Mouse (Mus musculus): ENCODE measurements around the gene Ndufb8. TPM values are rescaled to one million over a fixed set of nuclear protein-coding genes. Genes with fewer than 3 reads are reported as not detected.

Ndufb8 gene
- polyA plus RNA-seq, 1 experiment from 2014 or later = 546 TPM

GRCm38 (mm10) chr19:44562652-44563206 is 7.5 kb upstream of the Ndufb8 start, which contains the start of gene Hif1an:
Gene Hif1an (plus strand): TSS chr19:44562850.
- 1% methylated on average over 33 of the region's 33 CpGs for WGBS
- H3K4me1 ChIP-seq = peaks cover 16% of the 10 kb centered on the region
- no peaks in the 10 kb centered on the region for H3K9me3 ChIP-seq
- peak within 1 kb of the TSS; percentile 82 for H3K4me2 ChIP-seq (replicated peaks)
- ATAC-seq (ENCODE audit: low FRiP score, low read depth) = peak; percentile 96
- no peak within 1 kb of the TSS for H3K27ac ChIP-seq
- H3K36me3 ChIP-seq = peaks cover 27% of the 10 kb centered on the region
- peak within 1 kb of the TSS; percentile 79 for H3K9ac ChIP-seq
- H3K4me3 ChIP-seq = peak within 1 kb of the TSS; percentile 76
- peaks cover 3% of the 10 kb centered on the region; the same call in 1 of the 2 replicates for H3K27me3 ChIP-seq (replicated peaks)

GRCm38 (mm10) chr19:44554490-44554860 is 765 bp downstream of the Ndufb8 start:
- peak; percentile 34 for ATAC-seq (ENCODE audit: low FRiP score, low read depth)
- peaks cover 3% of the 10 kb centered on the region; the same call in 1 of the 2 replicates for H3K27me3 ChIP-seq (replicated peaks)
- H3K36me3 ChIP-seq = peaks cover 37% of the 10 kb centered on the region
- 6% methylated on average over 8 of the region's 8 CpGs for WGBS
- H3K4me2 ChIP-seq (replicated peaks) = peak overlapping the region; percentile 74
- H3K4me1 ChIP-seq = peaks cover 6% of the 10 kb centered on the region
- peak overlapping the region; percentile 86 for H3K9ac ChIP-seq
- H3K27ac ChIP-seq = no peak overlapping the region
- H3K4me3 ChIP-seq = peak overlapping the region; percentile 76
- H3K9me3 ChIP-seq = no peaks in the 10 kb centered on the region

- peaks cover 49% of the 10 kb centered on the region for H3K36me3 ChIP-seq
- WGBS = 96% methylated on average over 4 of the region's 4 CpGs
- no peaks in the 10 kb centered on the region for H3K27me3 ChIP-seq (replicated peaks)
- ATAC-seq (ENCODE audit: low FRiP score, low read depth) = no peak
- H3K9me3 ChIP-seq = no peaks in the 10 kb centered on the region
- H3K4me1 ChIP-seq = peaks cover 6% of the 10 kb centered on the region
- H3K27ac ChIP-seq = no peak overlapping the region
- H3K4me3 ChIP-seq = no peak overlapping the region
- H3K9ac ChIP-seq = no peak overlapping the region
- peak overlapping the region; percentile 74; the same call in 1 of the 2 replicates for H3K4me2 ChIP-seq (replicated peaks)
These were observed 2.0 kb downstream of the Ndufb8 start for GRCm38 (mm10) chr19:44553286-44553685.

- Histone ChIP-seq H3K9ac (no peak within 1 kb of the TSS), H3K4me3 (no peak within 1 kb of the TSS), H3K4me1 (peaks cover 6% of the 10 kb centered on the region), H3K9me3 (no peaks in the 10 kb centered on the region), H3K36me3 (peaks cover 54% of the 10 kb centered on the region), H3K27me3 (replicated peaks) (no peaks in the 10 kb centered on the region), H3K4me2 (replicated peaks) (peak within 1 kb of the TSS; percentile 74; the same call in 1 of the 2 replicates), H3K27ac (no peak within 1 kb of the TSS)
- WGBS = 94% methylated on average over 4 of the region's 4 CpGs
- ATAC-seq (ENCODE audit: low FRiP score, low read depth) = no peak
These were observed 2.5 kb downstream of the Ndufb8 start, which contains the start of gene Gm20538 for GRCm38 (mm10) chr19:44552731-44553130. Gene Gm20538 (minus strand): TSS chr19:44552831.

GRCm38 (mm10) chr19:44545321-44546041 is 9.8 kb downstream of the Ndufb8 start, which contains the start of gene Sec31b:
Gene Sec31b (minus strand): TSS chr19:44545864.
- H3K4me1 ChIP-seq = peaks cover 6% of the 10 kb centered on the region
- H3K4me2 ChIP-seq (replicated peaks) = peak within 1 kb of the TSS; percentile 89
- no peak within 1 kb of the TSS for H3K27ac ChIP-seq
- H3K36me3 ChIP-seq = peaks cover 27% of the 10 kb centered on the region
- no peaks in the 10 kb centered on the region; the same call in 1 of the 2 replicates for H3K27me3 ChIP-seq (replicated peaks)
- H3K4me3 ChIP-seq = peak within 1 kb of the TSS; percentile 48
- H3K9ac ChIP-seq = peak within 1 kb of the TSS; percentile 61
- WGBS = 1% methylated on average over 47 of the region's 47 CpGs
- H3K9me3 ChIP-seq = peaks cover 10% of the 10 kb centered on the region; the same call in 1 of the 2 replicates
- ATAC-seq (ENCODE audit: low FRiP score, low read depth) = peak; percentile 53

GRCm38 (mm10) chr19:44544775-44545174 is 10.5 kb downstream of the Ndufb8 start:
- Histone ChIP-seq H3K27ac (no peak overlapping the region), H3K27me3 (replicated peaks) (no peaks in the 10 kb centered on the region; the same call in 1 of the 2 replicates), H3K9ac (no peak overlapping the region), H3K36me3 (peaks cover 20% of the 10 kb centered on the region), H3K4me1 (peaks cover 6% of the 10 kb centered on the region), H3K4me2 (replicated peaks) (peak overlapping the region; percentile 89), H3K4me3 (no peak overlapping the region), H3K9me3 (peaks cover 15% of the 10 kb centered on the region; the same call in 1 of the 2 replicates)
- 3% methylated on average over 13 of the region's 13 CpGs for WGBS
- ATAC-seq (ENCODE audit: low FRiP score, low read depth) = no peak

GRCm38 (mm10) chr19:44544372-44544771 is 10.9 kb downstream of the Ndufb8 start:
- H3K4me2 ChIP-seq (replicated peaks) = no peak overlapping the region
- H3K27ac ChIP-seq = no peak overlapping the region
- peaks cover 6% of the 10 kb centered on the region for H3K4me1 ChIP-seq
- no peak overlapping the region for H3K9ac ChIP-seq
- 62% methylated on average over 10 of the region's 10 CpGs for WGBS
- H3K27me3 ChIP-seq (replicated peaks) = no peaks in the 10 kb centered on the region; the same call in 1 of the 2 replicates
- peaks cover 16% of the 10 kb centered on the region for H3K36me3 ChIP-seq
- no peak overlapping the region for H3K4me3 ChIP-seq
- no peak for ATAC-seq (ENCODE audit: low FRiP score, low read depth)
- H3K9me3 ChIP-seq = peaks cover 15% of the 10 kb centered on the region; the same call in 1 of the 2 replicates

- peaks cover 6% of the 10 kb centered on the region for H3K4me1 ChIP-seq
- H3K4me2 ChIP-seq (replicated peaks) = no peak overlapping the region
- H3K27me3 ChIP-seq (replicated peaks) = no peaks in the 10 kb centered on the region; the same call in 1 of the 2 replicates
- 90% methylated on average over 8 of the region's 8 CpGs for whole genome bisulfite sequencing
- H3K27ac ChIP-seq = no peak overlapping the region
- peaks cover 15% of the 10 kb centered on the region; the same call in 1 of the 2 replicates for H3K9me3 ChIP-seq
- no peak for ATAC-seq (ENCODE audit: low FRiP score, low read depth)
- no peak overlapping the region for H3K9ac ChIP-seq
- peaks cover under 1% of the 10 kb centered on the region for H3K36me3 ChIP-seq
- H3K4me3 ChIP-seq = no peak overlapping the region
These were observed 12.5 kb downstream of the Ndufb8 start for GRCm38 (mm10) chr19:44542694-44543178.

GRCm38 (mm10) chr19:44537416-44537815 is 17.8 kb downstream of the Ndufb8 start:
- peaks cover 5% of the 10 kb centered on the region; the same call in 1 of the 2 replicates for H3K27me3 ChIP-seq (replicated peaks)
- WGBS = 86% methylated on average over 8 of the region's 8 CpGs
- no peak overlapping the region for H3K27ac ChIP-seq
- no peak for ATAC-seq (ENCODE audit: low FRiP score, low read depth)
- no peak overlapping the region for H3K4me2 ChIP-seq (replicated peaks)
- no peak overlapping the region for H3K9ac ChIP-seq
- no peak overlapping the region for H3K4me3 ChIP-seq
- H3K36me3 ChIP-seq = no peaks in the 10 kb centered on the region
- no peaks in the 10 kb centered on the region for H3K4me1 ChIP-seq
- H3K9me3 ChIP-seq = peaks cover 15% of the 10 kb centered on the region; the same call in 1 of the 2 replicates

GRCm38 (mm10) chr19:44535376-44535775 is 19.9 kb downstream of the Ndufb8 start:
- WGBS = 32% methylated on average over 3 of the region's 3 CpGs
- ATAC-seq (ENCODE audit: low FRiP score, low read depth) = no peak
- no peak overlapping the region for H3K27ac ChIP-seq
- no peak overlapping the region for H3K9ac ChIP-seq
- no peak overlapping the region for H3K4me2 ChIP-seq (replicated peaks)
- H3K27me3 ChIP-seq (replicated peaks) = peaks cover 10% of the 10 kb centered on the region
- peaks cover 4% of the 10 kb centered on the region; the same call in 1 of the 2 replicates for H3K9me3 ChIP-seq
- H3K4me1 ChIP-seq = no peaks in the 10 kb centered on the region
- H3K4me3 ChIP-seq = no peak overlapping the region
- no peaks in the 10 kb centered on the region for H3K36me3 ChIP-seq

GRCm38 (mm10) chr19:44530018-44530417 is 25.2 kb downstream of the Ndufb8 start:
- ATAC-seq (ENCODE audit: low FRiP score, low read depth) = no peak
- Histone ChIP-seq H3K9me3 (no peaks in the 10 kb centered on the region), H3K36me3 (no peaks in the 10 kb centered on the region), H3K27ac (no peak overlapping the region), H3K4me1 (no peaks in the 10 kb centered on the region), H3K27me3 (replicated peaks) (peaks cover 10% of the 10 kb centered on the region), H3K4me2 (replicated peaks) (no peak overlapping the region), H3K9ac (no peak overlapping the region), H3K4me3 (no peak overlapping the region)
- WGBS = 82% methylated on average over 6 of the region's 6 CpGs

GRCm38 (mm10) chr19:44525551-44526205 is 29.6 kb downstream of the Ndufb8 start:
- Histone ChIP-seq H3K4me1 (no peaks in the 10 kb centered on the region), H3K9ac (no peak overlapping the region), H3K4me2 (replicated peaks) (no peak overlapping the region), H3K4me3 (no peak overlapping the region), H3K9me3 (no peaks in the 10 kb centered on the region), H3K36me3 (no peaks in the 10 kb centered on the region), H3K27ac (no peak overlapping the region), H3K27me3 (replicated peaks) (no peaks in the 10 kb centered on the region)
- 88% methylated on average over 9 of the region's 9 CpGs for WGBS
- no peak for ATAC-seq (ENCODE audit: low FRiP score, low read depth)

All from neural tube, embryonic 12.5 days (tissue).